Mouse (Mus musculus) testis, adult 2 months (tissue): ENCODE measurements around the gene Zfp462.

Source experiments
- CTCF ChIP-seq: fragments of 200-500 bp; IDR thresholded peaks from 2 replicates; pipeline ENCODE4 v1.5.1; 2012; ENCODE audit warnings: low read depth, mild to moderate bottlenecking, inconsistent platforms, low read length, moderate library complexity; ENCODE audit not compliant: control insufficient read depth, insufficient read depth, insufficient replicate concordance
- POLR2A ChIP-seq: fragments of 200-500 bp; IDR thresholded peaks from 2 replicates; pipeline ENCODE4 v1.6.1; 2012; ENCODE audit warnings: low read depth, mild to moderate bottlenecking, inconsistent platforms, low read length, moderate library complexity; ENCODE audit not compliant: control insufficient read depth

DNA sequence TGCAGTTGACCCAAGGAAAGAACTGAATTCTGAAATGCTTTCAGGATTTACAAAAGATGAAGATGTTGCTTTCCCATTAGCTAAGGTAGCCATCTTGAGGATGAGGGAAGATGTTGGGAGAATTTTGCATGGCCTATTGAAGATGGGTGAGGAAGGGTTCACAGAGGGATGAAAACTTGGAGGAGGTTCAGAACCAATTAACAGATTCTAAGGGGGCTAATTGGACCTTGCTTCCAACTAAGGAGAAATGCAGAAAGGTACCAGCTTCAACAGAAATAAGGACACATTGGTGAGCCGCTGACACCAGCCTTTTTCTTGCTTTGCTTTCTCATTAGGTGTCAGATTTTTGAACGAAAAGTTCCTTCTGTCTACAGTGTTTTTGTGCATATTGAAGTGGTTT is 6.0 kb downstream of the Zfp462 start:
- TF ChIP-seq CTCF (no peak), POLR2A (no peak)
